Mouse (Mus musculus): ENCODE data around the gene Zfp827. TPM values are rescaled to one million over a fixed set of nuclear protein-coding genes. Genes with fewer than 3 reads are reported as not detected.
"Not testable (repeated sequence)": the region's sequence is repeated elsewhere in the genome, so short reads cannot be mapped to it uniquely, and the experiment has no call there.

Zfp827 gene
- polyA plus RNA-seq, 1 experiment: 4.3 TPM

DNA sequence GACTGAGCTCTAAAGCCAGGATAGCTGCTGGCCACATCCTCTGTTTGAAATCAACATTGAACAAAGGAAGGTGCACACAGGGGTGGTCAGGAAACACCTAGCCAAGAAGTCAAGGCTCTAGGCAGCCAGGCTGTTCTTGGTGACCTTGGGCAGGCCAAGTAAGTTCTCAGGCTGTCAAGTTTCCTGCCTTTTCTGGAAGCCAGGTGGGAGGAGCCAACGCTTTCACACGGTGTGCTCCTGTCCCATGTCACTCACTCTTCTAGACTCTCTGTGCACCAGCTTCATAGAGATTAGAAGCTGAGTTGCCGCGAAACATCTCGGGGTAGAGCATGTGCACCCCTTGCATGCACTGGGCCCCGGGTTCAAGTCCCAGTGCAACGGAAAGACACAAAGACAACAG lies 89.5 kb downstream of the Zfp827 start:
- H3K4me3 ChIP-seq (ENCODE audit: extremely low read depth, insufficient read depth, insufficient read length): no peak overlapping the region
- TF ChIP-seq POLR2A (IDR thresholded peaks at IDR 0.05; ENCODE audit: low read depth, low read length) (no peak), CTCF (IDR thresholded peaks at IDR 0.05; ENCODE audit: extremely low read depth, insufficient read depth, insufficient read length, insufficient replicate concordance) (no peak)
- WGBS: 84% methylated on average over 7 of the region's 7 CpGs
- no peak for DNase-seq (ENCODE audit: low read depth in 1 of 2, low spot score in 2 of 2)
- no peaks in the 10 kb centered on the region for H3K36me3 ChIP-seq (ENCODE audit: control insufficient read depth, insufficient read depth, low read length)
- H3K4me1 ChIP-seq (ENCODE audit: control insufficient read depth, insufficient read depth, insufficient read length): no peaks in the 10 kb centered on the region
- H3K27me3 ChIP-seq (ENCODE audit: control insufficient read depth, insufficient read depth, low read length): no peaks in the 10 kb centered on the region
- no peak overlapping the region for H3K27ac ChIP-seq (ENCODE audit: insufficient read depth, low read length)

DNA sequence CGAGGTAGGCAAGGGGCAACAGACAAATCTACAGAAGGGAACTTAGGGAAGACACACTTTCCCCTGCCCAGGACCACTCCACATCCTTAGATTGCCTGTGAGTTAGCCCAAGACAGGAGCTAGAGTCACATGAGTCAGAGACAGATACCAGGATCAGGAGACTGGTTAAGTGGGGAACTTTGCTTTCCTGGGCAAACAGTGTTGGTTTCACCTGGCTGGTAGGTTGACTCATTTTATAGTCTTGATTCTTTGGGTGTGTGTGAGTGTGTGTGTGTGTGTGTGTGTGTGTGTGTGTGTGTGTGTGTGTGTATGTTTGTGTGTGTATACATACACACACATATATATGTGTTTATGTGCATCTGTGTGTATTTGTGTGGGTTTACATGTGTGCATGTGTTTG lies 93.4 kb downstream of the Zfp827 start:
- Histone ChIP-seq H3K27me3 (ENCODE audit: control insufficient read depth, insufficient read depth, low read length) (no peaks in the 10 kb centered on the region), H3K27ac (ENCODE audit: insufficient read depth, low read length) (no peak overlapping the region), H3K4me3 (ENCODE audit: extremely low read depth, insufficient read depth, insufficient read length) (no peak overlapping the region), H3K4me1 (ENCODE audit: control insufficient read depth, insufficient read depth, insufficient read length) (no peaks in the 10 kb centered on the region), H3K36me3 (ENCODE audit: control insufficient read depth, insufficient read depth, low read length) (no peaks in the 10 kb centered on the region)
- WGBS: 85% methylated on average over 1 of the region's 1 CpGs
- DNase-seq (ENCODE audit: low read depth in 1 of 2, low spot score in 2 of 2): no peak
- TF ChIP-seq POLR2A (IDR thresholded peaks at IDR 0.05; ENCODE audit: low read depth, low read length) (no peak), CTCF (IDR thresholded peaks at IDR 0.05; ENCODE audit: extremely low read depth, insufficient read depth, insufficient read length, insufficient replicate concordance) (no peak)

DNA sequence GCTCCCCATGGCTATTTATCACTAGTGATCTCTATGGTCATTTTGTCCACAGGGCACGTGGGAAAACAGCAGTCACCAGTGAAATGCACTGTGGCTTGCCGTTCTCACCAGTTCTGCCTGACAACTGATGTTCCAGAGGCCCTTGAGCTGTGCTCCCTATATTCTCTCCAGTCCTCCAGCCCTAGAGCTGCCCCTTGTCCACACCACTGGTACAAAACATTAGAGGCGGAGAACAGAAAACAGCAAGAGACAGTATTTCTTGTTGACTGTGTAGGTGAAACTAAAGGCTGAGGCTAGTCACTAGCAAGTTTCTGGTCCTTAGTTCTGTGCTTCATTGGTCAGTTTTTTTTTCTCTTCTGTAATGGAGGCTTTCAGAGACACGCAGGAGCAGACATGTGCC lies 96.0 kb downstream of the Zfp827 start:
- H3K36me3 ChIP-seq (ENCODE audit: control insufficient read depth, insufficient read depth, low read length): no peaks in the 10 kb centered on the region
- 87% methylated on average over 4 of the region's 4 CpGs for WGBS

DNA sequence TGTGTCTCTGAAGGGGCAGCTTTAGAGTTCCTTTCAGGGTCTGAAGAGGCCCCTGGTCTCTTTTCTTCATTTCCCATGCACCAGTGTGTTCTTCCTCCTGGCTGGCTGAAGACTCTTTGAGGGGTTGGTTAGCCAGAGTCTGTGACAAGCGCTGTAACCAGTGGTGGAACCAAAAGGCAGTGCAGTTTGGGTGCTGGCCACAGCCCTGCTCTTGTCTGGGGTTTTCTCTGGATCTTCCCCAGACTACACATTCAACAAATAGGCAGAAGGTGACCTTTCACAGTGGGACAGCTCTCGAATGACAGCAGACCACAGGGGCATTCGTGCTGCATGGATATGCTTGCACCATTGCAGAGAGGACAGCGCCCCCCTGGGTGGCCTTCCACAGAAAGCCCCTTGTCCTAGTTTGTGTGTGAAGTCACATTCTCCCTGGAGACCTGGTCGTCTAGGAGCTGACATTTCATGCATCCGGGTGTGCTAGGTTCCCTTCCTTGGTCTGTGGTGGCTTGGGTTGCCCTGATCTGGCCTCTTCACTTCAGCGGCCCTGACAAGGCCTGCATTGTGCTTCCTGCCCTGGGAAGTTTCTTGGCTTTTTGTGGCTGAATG lies 99.1 kb downstream of the Zfp827 start:
- WGBS: 84% methylated on average over 7 of the region's 7 CpGs
- no peak for DNase-seq (ENCODE audit: low read depth in 1 of 2, low spot score in 2 of 2)
- H3K36me3 ChIP-seq (ENCODE audit: control insufficient read depth, insufficient read depth, low read length): no peaks in the 10 kb centered on the region
- H3K27me3 ChIP-seq (ENCODE audit: control insufficient read depth, insufficient read depth, low read length): no peaks in the 10 kb centered on the region
- TF ChIP-seq POLR2A (IDR thresholded peaks at IDR 0.05; ENCODE audit: low read depth, low read length) (no peak), CTCF (IDR thresholded peaks at IDR 0.05; ENCODE audit: extremely low read depth, insufficient read depth, insufficient read length, insufficient replicate concordance) (no peak)
- H3K27ac ChIP-seq (ENCODE audit: insufficient read depth, low read length): no peak overlapping the region
- H3K4me3 ChIP-seq (ENCODE audit: extremely low read depth, insufficient read depth, insufficient read length): no peak overlapping the region
- H3K4me1 ChIP-seq (ENCODE audit: control insufficient read depth, insufficient read depth, insufficient read length): no peaks in the 10 kb centered on the region

More for the DNA sequence above, 96.0 kb downstream of the Zfp827 start:
- Histone ChIP-seq H3K27me3 (ENCODE audit: control insufficient read depth, insufficient read depth, low read length) (no peaks in the 10 kb centered on the region), H3K27ac (ENCODE audit: insufficient read depth, low read length) (no peak overlapping the region), H3K4me3 (ENCODE audit: extremely low read depth, insufficient read depth, insufficient read length) (no peak overlapping the region), H3K4me1 (ENCODE audit: control insufficient read depth, insufficient read depth, insufficient read length) (no peaks in the 10 kb centered on the region)
- no peak for TF ChIP-seq POLR2A (IDR thresholded peaks at IDR 0.05; ENCODE audit: low read depth, low read length)
- TF ChIP-seq CTCF (IDR thresholded peaks at IDR 0.05; ENCODE audit: extremely low read depth, insufficient read depth, insufficient read length, insufficient replicate concordance): no peak
- no peak for DNase-seq (ENCODE audit: low read depth in 1 of 2, low spot score in 2 of 2)

DNA sequence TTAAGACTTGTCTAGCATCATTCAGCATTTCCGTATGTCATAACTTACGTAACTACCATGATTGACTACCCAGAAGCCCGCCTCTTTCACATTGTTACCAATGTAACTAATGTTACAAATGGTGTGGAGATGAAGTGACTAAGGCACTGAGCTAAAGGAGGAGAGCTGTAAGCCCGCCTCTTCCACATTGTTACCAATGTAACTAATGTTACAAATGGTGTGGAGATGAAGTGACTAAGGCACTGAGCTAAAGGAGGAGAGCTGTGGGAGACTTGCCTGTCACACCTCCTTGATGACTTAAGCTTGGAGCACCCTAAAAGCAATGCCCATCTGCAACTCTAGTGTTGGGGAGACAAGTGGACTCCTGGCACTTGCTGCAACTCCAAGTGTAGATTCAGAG lies 100.3 kb downstream of the Zfp827 start:
- H3K27me3 ChIP-seq (ENCODE audit: control insufficient read depth, insufficient read depth, low read length); DNase-seq (ENCODE audit: low read depth in 1 of 2, low spot score in 2 of 2); H3K4me1 ChIP-seq (ENCODE audit: control insufficient read depth, insufficient read depth, insufficient read length); H3K27ac ChIP-seq (ENCODE audit: insufficient read depth, low read length); H3K4me3 ChIP-seq (ENCODE audit: extremely low read depth, insufficient read depth, insufficient read length); H3K36me3 ChIP-seq (ENCODE audit: control insufficient read depth, insufficient read depth, low read length): not testable (repeated sequence)
- WGBS: 92% methylated on average over 4 of the region's 4 CpGs

DNA sequence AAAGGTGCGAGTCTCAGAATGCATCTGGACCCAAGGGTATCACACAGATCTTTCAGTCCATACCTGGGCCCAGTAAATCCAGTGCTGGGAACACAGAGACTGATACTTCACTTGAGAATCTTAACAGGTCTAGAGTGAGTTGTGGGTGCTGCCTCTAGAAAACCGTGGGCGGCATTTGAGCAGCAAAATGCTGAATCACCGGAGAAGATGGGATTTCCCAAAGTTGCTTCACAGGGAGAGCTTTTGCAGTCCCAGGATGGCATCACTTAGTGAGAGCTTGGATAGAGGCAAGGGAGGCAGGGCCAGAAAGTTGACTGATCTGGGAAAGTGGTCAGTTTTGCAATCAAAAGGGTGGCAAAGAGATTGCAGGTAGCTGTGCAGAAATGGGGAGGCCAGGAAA lies 111.4 kb downstream of the Zfp827 start:
- no peak overlapping the region for H3K4me3 ChIP-seq (ENCODE audit: extremely low read depth, insufficient read depth, insufficient read length)
- peaks cover 8% of the 10 kb centered on the region; the same call in 1 of the 2 replicates for H3K4me1 ChIP-seq (ENCODE audit: control insufficient read depth, insufficient read depth, insufficient read length)
- WGBS: 88% methylated on average over 4 of the region's 4 CpGs
- TF ChIP-seq POLR2A (IDR thresholded peaks at IDR 0.05; ENCODE audit: low read depth, low read length): no peak
- no peak for TF ChIP-seq CTCF (IDR thresholded peaks at IDR 0.05; ENCODE audit: extremely low read depth, insufficient read depth, insufficient read length, insufficient replicate concordance)
- H3K36me3 ChIP-seq (ENCODE audit: control insufficient read depth, insufficient read depth, low read length): no peaks in the 10 kb centered on the region; the same call in 1 of the 2 replicates
- no peak overlapping the region for H3K27ac ChIP-seq (ENCODE audit: insufficient read depth, low read length)
- DNase-seq (ENCODE audit: low read depth in 1 of 2, low spot score in 2 of 2): no peak
- no peaks in the 10 kb centered on the region for H3K27me3 ChIP-seq (ENCODE audit: control insufficient read depth, insufficient read depth, low read length)

DNA sequence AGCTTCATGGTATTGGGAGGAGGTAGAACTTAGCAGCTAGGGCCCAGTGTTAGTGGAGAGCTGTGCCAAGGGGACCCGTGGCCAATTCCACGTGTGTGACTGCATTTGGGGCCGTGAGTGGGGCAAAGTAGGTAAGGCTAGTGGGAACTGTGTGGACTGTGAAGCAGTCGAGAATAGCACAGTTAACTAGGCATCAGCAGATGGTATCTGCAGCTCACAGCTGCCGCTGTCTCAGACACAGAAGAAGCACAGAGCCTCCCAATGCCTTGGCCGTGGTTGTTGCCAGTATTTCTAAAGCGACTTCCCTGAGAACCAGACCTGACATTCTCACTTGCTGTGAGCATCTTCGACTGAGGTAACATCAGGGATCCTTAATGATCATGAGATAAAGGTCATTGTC lies 112.7 kb downstream of the Zfp827 start:
- H3K4me3 ChIP-seq (ENCODE audit: extremely low read depth, insufficient read depth, insufficient read length): no peak overlapping the region
- H3K27ac ChIP-seq (ENCODE audit: insufficient read depth, low read length): no peak overlapping the region
- peaks cover 8% of the 10 kb centered on the region; the same call in 1 of the 2 replicates for H3K4me1 ChIP-seq (ENCODE audit: control insufficient read depth, insufficient read depth, insufficient read length)
- no peaks in the 10 kb centered on the region for H3K27me3 ChIP-seq (ENCODE audit: control insufficient read depth, insufficient read depth, low read length)
- TF ChIP-seq POLR2A (IDR thresholded peaks at IDR 0.05; ENCODE audit: low read depth, low read length) (no peak), CTCF (IDR thresholded peaks at IDR 0.05; ENCODE audit: extremely low read depth, insufficient read depth, insufficient read length, insufficient replicate concordance) (no peak)
- no peak for DNase-seq (ENCODE audit: low read depth in 1 of 2, low spot score in 2 of 2)
- 88% methylated on average over 8 of the region's 8 CpGs for WGBS
- no peaks in the 10 kb centered on the region; the same call in 1 of the 2 replicates for H3K36me3 ChIP-seq (ENCODE audit: control insufficient read depth, insufficient read depth, low read length)
